Mouse (Mus musculus) ES-E14 (cell line): ENCODE data around the gene Tent5c.

Experiments used
- CHD2 ChIP-seq: IDR thresholded peaks from 2 replicates; pipeline ENCODE4 v1.6.1; 2014; ENCODE audit warnings: mild to moderate bottlenecking, low read depth, low read length, inconsistent platforms
- ZNF384 ChIP-seq: IDR thresholded peaks from 2 replicates; pipeline ENCODE4 v1.6.1; 2012; ENCODE audit warnings: low read depth, low read length, inconsistent platforms

DNA sequence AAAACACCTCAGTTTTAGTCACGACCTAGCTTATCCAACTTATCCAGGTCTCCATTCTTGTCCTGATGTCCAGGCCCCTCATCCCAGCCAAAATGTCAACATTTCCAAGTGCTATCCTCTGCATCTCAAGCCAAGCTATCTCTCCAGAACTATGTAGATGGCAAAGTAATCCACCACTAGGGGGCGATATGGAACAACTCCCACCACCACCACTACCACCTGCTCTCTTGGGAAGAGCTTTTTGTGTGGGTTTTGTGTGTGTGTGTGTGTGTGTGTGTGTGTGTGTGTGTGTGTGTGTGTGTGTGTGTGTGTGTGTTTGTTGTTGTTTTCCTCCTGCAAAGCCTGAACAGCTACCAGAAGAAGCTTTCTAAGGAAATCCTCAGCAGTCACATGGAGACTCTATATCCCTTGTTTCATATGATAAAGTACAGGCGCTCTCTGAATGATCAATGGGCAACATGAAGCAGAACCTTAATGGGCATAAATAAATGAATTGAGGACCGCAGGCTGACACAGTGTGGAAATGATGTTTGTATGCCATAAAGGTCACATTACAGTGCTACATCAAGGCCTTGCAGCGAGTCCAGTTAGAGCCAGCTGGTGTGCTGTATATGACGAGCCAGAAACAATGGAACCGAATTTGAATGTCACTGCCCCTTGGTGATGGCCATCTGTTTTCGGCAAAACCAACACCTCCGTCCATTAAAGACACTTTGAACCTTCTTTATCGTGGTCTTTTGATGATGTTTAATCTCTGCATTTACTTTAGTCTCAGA lies 66.5 kb downstream of the Tent5c start:
- TF ChIP-seq CHD2 (no peak), ZNF384 (no peak)
